Mouse (Mus musculus) ovary, postnatal 36 days (tissue): ENCODE measurements around the gene Heca.
"Not testable (repeated sequence)": the region's sequence is repeated elsewhere in the genome, so short reads cannot be mapped to it uniquely, and the experiment has no call there.

ENCODE experiments used
- DNase-seq: peaks from one replicate; pipeline ENCODE4 v3.0.0; 2022; ENCODE audit warnings: low spot score, mixed read lengths

The Heca gene

GRCm38 (mm10) chr10:17880038-17880437 is 67.8 kb downstream of the Heca start:
- DNase-seq = no peak

GRCm38 (mm10) chr10:17878002-17878919 is 69.6 kb downstream of the Heca start:
- DNase-seq = no peak

GRCm38 (mm10) chr10:17869822-17870662 is 77.8 kb downstream of the Heca start:
- DNase-seq = peak; percentile 49

- DNase-seq = no peak
Measured at GRCm38 (mm10) chr10:17860701-17861480, 87.0 kb downstream of the Heca start.

GRCm38 (mm10) chr10:17857647-17858261 is 90.1 kb downstream of the Heca start:
- DNase-seq = no peak

- no peak for DNase-seq
Measured at GRCm38 (mm10) chr10:17844781-17845537, 102.9 kb downstream of the Heca start.

- no peak for DNase-seq
Measured at GRCm38 (mm10) chr10:17842030-17842429, 105.8 kb downstream of the Heca start.

- DNase-seq = no peak
Measured at GRCm38 (mm10) chr10:17836275-17836674, 111.6 kb downstream of the Heca start.

GRCm38 (mm10) chr10:17835031-17835430 is 112.8 kb downstream of the Heca start:
- DNase-seq = no peak

- DNase-seq = no peak
Measured at GRCm38 (mm10) chr10:17831041-17831440, 116.8 kb downstream of the Heca start.

- no peak for DNase-seq
Measured at GRCm38 (mm10) chr10:17829205-17829604, 118.7 kb downstream of the Heca start.

- DNase-seq = no peak
Measured at GRCm38 (mm10) chr10:17827391-17827790, 120.5 kb downstream of the Heca start.

- not testable (repeated sequence) for DNase-seq
Measured at GRCm38 (mm10) chr10:17820422-17820821, 127.4 kb downstream of the Heca start.
